ENCODE assay signal across 8 mouse cellular contexts in the genomic region with DNA sequence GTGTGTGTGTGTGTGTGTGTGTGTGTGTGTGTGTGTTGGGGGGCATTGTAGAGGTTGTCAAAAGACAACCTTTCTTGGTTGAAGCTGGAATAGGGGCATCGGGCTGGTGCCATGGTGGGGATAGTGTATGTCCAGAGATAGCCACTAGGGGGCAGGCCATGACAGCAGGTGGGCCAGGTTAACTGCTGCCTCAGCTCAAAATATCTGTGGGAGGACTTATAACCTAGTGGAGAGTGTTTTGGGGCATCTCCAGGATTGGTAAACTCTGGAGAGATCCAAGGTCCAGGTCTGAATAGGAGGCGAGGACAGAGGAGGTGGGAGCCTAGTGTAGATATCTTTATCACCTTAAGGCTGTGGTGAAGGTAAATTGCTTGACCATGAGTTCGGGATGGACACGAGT.
DNase-seq lines count a peak whose midpoint lies in the region; ATAC-seq and TF ChIP-seq lines count a peak whose summit lies in the region.

No protein-coding gene starts in this region.

- ATAC-seq in embryonic facial prominence, embryonic 14.5 days (ENCODE audit: low read depth) = peak; percentile 82
- peak; percentile 59 for ATAC-seq in heart, postnatal 0 days (ENCODE audit: insufficient read depth, low read depth)
- ATAC-seq in liver, embryonic 16.5 days (ENCODE audit: low read depth) = peak; percentile 27; the same call in 1 of the 2 replicates

- no peak overlapping the region for H3K9ac ChIP-seq in embryonic facial prominence, embryonic 14.5 days (ENCODE audit: low read depth, low read length)
- H3K9ac ChIP-seq in heart, postnatal 0 days (replicated peaks; ENCODE audit: low read depth, low read length) = no peak overlapping the region
- H3K9ac ChIP-seq in liver, embryonic 16.5 days (ENCODE audit: low read depth, low read length) = no peak overlapping the region

- H3K9me3 ChIP-seq in embryonic facial prominence, embryonic 14.5 days (ENCODE audit: control insufficient read depth, low read length) = no peaks in the 10 kb centered on the region
- no peaks in the 10 kb centered on the region for H3K9me3 ChIP-seq in heart, postnatal 0 days (replicated peaks; ENCODE audit: control insufficient read depth, low read length)
- H3K9me3 ChIP-seq in liver, embryonic 16.5 days (replicated peaks; ENCODE audit: control insufficient read depth, low read length) = no peaks in the 10 kb centered on the region

- no peaks in the 10 kb centered on the region for H3K36me3 ChIP-seq in embryonic facial prominence, embryonic 14.5 days (ENCODE audit: control insufficient read depth, insufficient read depth, low read length)
- no peaks in the 10 kb centered on the region for H3K36me3 ChIP-seq in heart, postnatal 0 days (replicated peaks; ENCODE audit: control insufficient read depth, insufficient read depth, low read length)
- no peaks in the 10 kb centered on the region for H3K36me3 ChIP-seq in liver, embryonic 16.5 days (ENCODE audit: control insufficient read depth, insufficient read depth)

- 56% methylated on average over 4 of the region's 4 CpGs for WGBS in embryonic facial prominence, embryonic 14.5 days
- 55% methylated on average over 4 of the region's 4 CpGs for WGBS in heart, postnatal 0 days
- 38% methylated on average over 4 of the region's 4 CpGs for WGBS in liver, embryonic 16.5 days (ENCODE audit: insufficient replicate concordance)

- no peak overlapping the region for H3K4me3 ChIP-seq in embryonic facial prominence, embryonic 14.5 days (ENCODE audit: low read depth, low read length)
- H3K4me3 ChIP-seq in heart, postnatal 0 days (ENCODE audit: low read depth, low read length) = no peak overlapping the region
- no peak overlapping the region for H3K4me3 ChIP-seq in liver, embryonic 16.5 days (ENCODE audit: low read depth, low read length)

- H3K27ac ChIP-seq in embryonic facial prominence, embryonic 14.5 days (replicated peaks; ENCODE audit: low read depth, low read length) = no peak overlapping the region
- no peak overlapping the region for H3K27ac ChIP-seq in heart, postnatal 0 days (ENCODE audit: low read depth)
- no peak overlapping the region for H3K27ac ChIP-seq in liver, embryonic 16.5 days (ENCODE audit: low read length)

- no peak for TF ChIP-seq EP300 in heart, postnatal 0 days (IDR thresholded peaks at IDR 0.05; ENCODE audit: low read depth)

- no peak overlapping the region for H3K4me2 ChIP-seq in embryonic facial prominence, embryonic 14.5 days (ENCODE audit: low read depth, low read length)
- H3K4me2 ChIP-seq in heart, postnatal 0 days (ENCODE audit: low read depth, low read length) = no peak overlapping the region
- H3K4me2 ChIP-seq in liver, embryonic 16.5 days (ENCODE audit: low read depth, low read length) = no peak overlapping the region

- peak; percentile 25 for DNase-seq in A20 (ENCODE audit: low read depth, low spot score)
- peak; percentile 44 to 66 for DNase-seq in adrenal gland, postnatal 4 days (ENCODE audit: low spot score in 2 of 2)
- DNase-seq in embryonic facial prominence, embryonic 14.5 days (ENCODE audit: low spot score) = peak; percentile 61
- peak; percentile 53 for DNase-seq in heart, postnatal 0 days (ENCODE audit: low spot score)
- peak; percentile 30 to 70 for DNase-seq in layer of hippocampus, adult 18-20 months (ENCODE audit: low spot score in 2 of 2)
- peak; percentile 22 for DNase-seq in ovary, adult 18-20 months (ENCODE audit: low spot score)
- peak; percentile 70 for DNase-seq in thymus, postnatal 4 days

- TF ChIP-seq CTCF in heart, postnatal 0 days (IDR thresholded peaks at IDR 0.05; ENCODE audit: low read depth) = peak; percentile 82

- H3K4me1 ChIP-seq in embryonic facial prominence, embryonic 14.5 days (ENCODE audit: control insufficient read depth, insufficient read depth, low read length) = no peaks in the 10 kb centered on the region
- H3K4me1 ChIP-seq in heart, postnatal 0 days (ENCODE audit: control insufficient read depth, insufficient read depth) = no peaks in the 10 kb centered on the region
- H3K4me1 ChIP-seq in liver, embryonic 16.5 days (ENCODE audit: control insufficient read depth, low read depth, low read length) = no peaks in the 10 kb centered on the region

- no peaks in the 10 kb centered on the region for H3K27me3 ChIP-seq in embryonic facial prominence, embryonic 14.5 days (replicated peaks; ENCODE audit: control insufficient read depth, insufficient read depth, low read length)
- no peaks in the 10 kb centered on the region for H3K27me3 ChIP-seq in heart, postnatal 0 days (ENCODE audit: control insufficient read depth, insufficient read depth, low read length)
- no peaks in the 10 kb centered on the region for H3K27me3 ChIP-seq in liver, embryonic 16.5 days (ENCODE audit: control insufficient read depth, insufficient read depth, low read depth, low read length)

Comparison
In these comparisons a context has a peak if more than half of its experiments do, and no peak if none do; other contexts are left out.
1. ATAC-seq: peak in every context shown above with its lines; median percentile 82 in embryonic facial prominence, embryonic 14.5 days; 59 in heart, postnatal 0 days; 27 in liver, embryonic 16.5 days.